Mouse (Mus musculus): ENCODE results near the gene Taf8. TPM values are rescaled to one million over a fixed set of nuclear protein-coding genes. Genes with fewer than 3 reads are reported as not detected.

Taf8 gene
- polyA plus RNA-seq, 1 experiment from 2014 or later: 18.0 TPM

DNA sequence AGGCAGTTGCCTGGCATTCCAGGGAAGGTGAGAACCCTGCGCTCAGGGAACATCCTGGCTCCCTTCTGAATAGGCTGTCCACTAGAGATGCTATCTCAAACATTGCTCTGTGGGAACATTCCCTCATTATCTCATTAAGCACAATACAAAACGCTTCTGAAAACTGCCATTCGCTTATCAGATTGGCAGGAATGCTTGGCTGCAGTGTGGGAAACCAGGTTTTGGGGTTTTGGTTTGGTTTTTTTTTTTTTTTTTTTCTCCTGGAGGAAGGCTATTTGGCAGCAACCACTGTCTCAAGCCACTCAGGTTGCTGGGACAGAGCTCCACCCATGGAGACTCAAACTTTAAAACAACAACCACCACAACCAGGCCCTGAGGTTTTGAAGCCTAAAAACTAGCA lies 22.2 kb downstream of the Taf8 start:
- Histone ChIP-seq H3K36me3 (no peaks in the 10 kb centered on the region), H3K9me3 (replicated peaks) (no peaks in the 10 kb centered on the region), H3K4me1 (peaks cover 18% of the 10 kb centered on the region), H3K9ac (no peak overlapping the region), H3K4me2 (no peak overlapping the region), H3K27ac (no peak overlapping the region), H3K27me3 (replicated peaks) (no peaks in the 10 kb centered on the region), H3K4me3 (no peak overlapping the region)
- WGBS (ENCODE audit: insufficient replicate concordance): 33% methylated on average over 3 of the region's 3 CpGs
- ATAC-seq: no peak

- Histone ChIP-seq H3K27me3 (replicated peaks) (peaks cover 19% of the 10 kb centered on the region), H3K9ac (no peak overlapping the region), H3K4me2 (no peak overlapping the region), H3K4me1 (peaks cover 5% of the 10 kb centered on the region), H3K36me3 (no peaks in the 10 kb centered on the region), H3K4me3 (no peak overlapping the region), H3K9me3 (replicated peaks) (no peaks in the 10 kb centered on the region), H3K27ac (no peak overlapping the region)
- 57% methylated on average over 3 of the region's 3 CpGs for WGBS (ENCODE audit: insufficient replicate concordance)
- ATAC-seq: no peak
Measured at GRCm38 (mm10) chr17:47475714-47476113, 26.4 kb downstream of the Taf8 start.

- Histone ChIP-seq H3K4me2 (no peak overlapping the region), H3K4me1 (peaks cover 5% of the 10 kb centered on the region), H3K36me3 (no peaks in the 10 kb centered on the region), H3K27ac (no peak overlapping the region), H3K9ac (no peak overlapping the region), H3K27me3 (replicated peaks) (peaks cover 24% of the 10 kb centered on the region), H3K9me3 (replicated peaks) (no peaks in the 10 kb centered on the region), H3K4me3 (no peak overlapping the region)
- ATAC-seq: no peak
- 70% methylated on average over 4 of the region's 4 CpGs for WGBS (ENCODE audit: insufficient replicate concordance)
Measured at GRCm38 (mm10) chr17:47475181-47475580, 26.9 kb downstream of the Taf8 start.

DNA sequence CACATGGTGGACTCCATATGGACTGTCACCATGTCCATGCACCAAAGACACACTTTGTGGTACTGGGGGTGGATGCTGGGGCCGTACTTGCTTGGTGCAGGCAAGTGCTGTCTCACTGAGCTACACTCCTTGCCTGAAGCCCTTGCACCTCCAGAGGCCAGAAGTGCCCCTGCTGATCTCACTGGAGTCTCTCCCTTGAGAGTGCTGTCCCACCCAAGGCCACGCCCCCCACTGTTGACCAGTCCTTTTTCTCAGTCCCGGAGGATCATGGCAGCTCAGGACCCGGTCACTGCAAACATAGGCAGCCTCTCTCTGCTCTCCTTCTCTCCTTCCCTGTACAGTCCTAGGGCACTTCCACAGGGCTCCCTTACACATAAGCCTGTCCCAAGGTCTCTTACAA lies 27.8 kb downstream of the Taf8 start:
- no peak overlapping the region for H3K27ac ChIP-seq
- H3K4me1 ChIP-seq: peaks cover 5% of the 10 kb centered on the region
- H3K4me2 ChIP-seq: no peak overlapping the region
- no peak for ATAC-seq
- H3K4me3 ChIP-seq: no peak overlapping the region
- H3K9me3 ChIP-seq (replicated peaks): no peaks in the 10 kb centered on the region
- H3K36me3 ChIP-seq: no peaks in the 10 kb centered on the region
- peaks cover 33% of the 10 kb centered on the region for H3K27me3 ChIP-seq (replicated peaks)
- WGBS (ENCODE audit: insufficient replicate concordance): 62% methylated on average over 4 of the region's 4 CpGs
- no peak overlapping the region for H3K9ac ChIP-seq

GRCm38 (mm10) chr17:47473434-47473974 lies 28.6 kb downstream of the Taf8 start:
- no peak overlapping the region for H3K9ac ChIP-seq
- H3K9me3 ChIP-seq (replicated peaks): no peaks in the 10 kb centered on the region
- ATAC-seq: no peak
- H3K4me1 ChIP-seq: peaks cover 6% of the 10 kb centered on the region
- no peak overlapping the region for H3K4me3 ChIP-seq
- H3K27ac ChIP-seq: no peak overlapping the region; the same call in 1 of the 2 replicates
- H3K4me2 ChIP-seq: no peak overlapping the region
- 8% methylated on average over 8 of the region's 8 CpGs for WGBS (ENCODE audit: insufficient replicate concordance)
- peaks cover 41% of the 10 kb centered on the region for H3K27me3 ChIP-seq (replicated peaks)
- H3K36me3 ChIP-seq: no peaks in the 10 kb centered on the region

DNA sequence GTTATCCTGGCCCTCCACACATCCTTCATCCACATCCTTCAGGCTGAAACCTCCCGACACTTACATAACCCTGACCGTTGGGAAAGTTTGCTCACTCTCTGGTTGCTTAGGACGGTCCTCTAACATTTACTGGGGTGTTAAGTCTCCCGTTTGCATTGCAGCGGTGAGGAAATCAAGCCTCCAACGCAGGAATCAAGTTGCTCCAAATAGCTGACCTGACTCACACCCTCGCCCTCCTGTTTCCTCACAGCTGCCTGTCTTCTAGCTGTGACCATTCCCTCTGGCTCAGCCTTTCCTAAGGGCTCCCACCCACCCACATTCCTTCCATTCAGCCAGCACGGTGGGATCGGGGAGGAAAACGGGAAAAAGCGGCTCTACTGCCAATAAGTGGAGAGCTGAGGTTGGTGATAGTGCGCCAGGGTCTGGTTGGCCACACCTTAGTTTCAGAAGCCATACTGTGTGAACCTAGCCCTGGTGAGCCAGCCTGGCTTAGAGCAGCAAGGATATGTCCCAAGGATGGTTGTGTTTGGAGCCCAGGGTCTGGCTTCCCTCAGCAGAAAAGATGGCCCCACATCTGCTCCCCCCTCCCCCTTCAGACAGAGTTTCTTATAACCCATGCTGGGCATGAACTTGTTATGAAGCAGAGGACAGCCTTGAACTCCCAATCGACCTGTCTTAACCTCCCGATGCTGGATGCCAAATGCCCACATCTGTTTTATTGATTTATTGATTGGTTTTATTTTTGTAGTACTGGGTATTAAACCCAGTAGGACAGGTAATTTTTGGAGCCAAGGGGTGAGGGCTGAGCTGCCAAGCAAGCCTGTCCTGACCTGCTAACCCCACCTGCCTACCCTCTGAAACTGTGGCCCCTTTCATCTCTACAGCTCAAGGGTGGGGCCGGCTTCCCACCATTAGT lies 29.4 kb downstream of the Taf8 start:
- Histone ChIP-seq H3K9me3 (replicated peaks) (no peaks in the 10 kb centered on the region), H3K4me1 (peaks cover 12% of the 10 kb centered on the region), H3K36me3 (no peaks in the 10 kb centered on the region), H3K27ac (no peak overlapping the region; the same call in 1 of the 2 replicates), H3K27me3 (replicated peaks) (peaks cover 49% of the 10 kb centered on the region), H3K4me2 (no peak overlapping the region), H3K9ac (no peak overlapping the region), H3K4me3 (no peak overlapping the region)
- WGBS (ENCODE audit: insufficient replicate concordance): 28% methylated on average over 15 of the region's 15 CpGs
- no peak for ATAC-seq

DNA sequence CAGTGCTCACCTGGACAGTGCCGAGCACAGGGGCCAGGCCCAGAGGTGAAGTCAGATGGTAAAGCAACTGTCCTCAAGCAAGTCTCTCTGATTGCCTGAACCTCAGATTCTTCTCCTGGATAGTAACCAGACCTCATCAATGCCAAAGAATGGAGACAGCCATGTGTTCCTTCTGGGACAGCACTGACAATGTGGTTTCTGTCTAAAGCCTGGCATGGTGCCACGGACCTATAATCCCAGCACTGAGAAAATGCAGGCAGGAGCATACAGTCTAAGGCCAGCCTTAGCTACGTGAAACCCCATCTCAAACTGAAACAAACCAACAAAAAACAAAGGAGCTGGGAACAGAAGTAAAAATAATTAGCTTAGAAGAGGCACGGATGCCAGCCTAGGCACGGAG lies 31.4 kb downstream of the Taf8 start:
- 73% methylated on average over 5 of the region's 5 CpGs for WGBS (ENCODE audit: insufficient replicate concordance)
- no peak for ATAC-seq
- H3K27me3 ChIP-seq (replicated peaks): peaks cover 68% of the 10 kb centered on the region
- H3K4me3 ChIP-seq: no peak overlapping the region
- H3K27ac ChIP-seq: no peak overlapping the region
- no peak overlapping the region for H3K9ac ChIP-seq
- no peaks in the 10 kb centered on the region for H3K36me3 ChIP-seq
- H3K9me3 ChIP-seq (replicated peaks): no peaks in the 10 kb centered on the region
- H3K4me1 ChIP-seq: peaks cover 19% of the 10 kb centered on the region
- H3K4me2 ChIP-seq: no peak overlapping the region

DNA sequence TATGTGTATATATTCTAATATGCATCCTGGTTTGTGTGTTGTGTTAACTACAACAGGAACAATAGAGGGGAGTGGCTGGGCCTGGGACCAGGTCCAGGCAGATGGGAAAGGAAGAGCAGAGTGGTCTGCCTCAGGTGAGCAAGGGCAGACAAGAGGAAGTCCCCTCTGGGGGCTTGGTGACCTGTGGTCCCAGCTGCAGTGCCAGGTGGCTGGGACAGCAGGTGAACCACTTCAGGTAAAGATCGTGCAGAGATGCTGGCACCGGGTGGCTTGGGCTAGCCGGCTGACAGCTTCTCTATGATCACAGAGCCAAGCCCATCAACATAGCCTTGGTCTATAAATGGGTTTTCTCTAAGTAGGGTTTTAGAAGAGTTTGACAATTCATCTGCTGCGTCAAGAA lies 32.0 kb downstream of the Taf8 start:
- no peaks in the 10 kb centered on the region for H3K9me3 ChIP-seq (replicated peaks)
- peaks cover 72% of the 10 kb centered on the region for H3K27me3 ChIP-seq (replicated peaks)
- 81% methylated on average over 4 of the region's 4 CpGs for WGBS (ENCODE audit: insufficient replicate concordance)
- ATAC-seq: no peak
- H3K4me2 ChIP-seq: no peak overlapping the region
- H3K4me1 ChIP-seq: peaks cover 21% of the 10 kb centered on the region
- H3K36me3 ChIP-seq: no peaks in the 10 kb centered on the region
- H3K4me3 ChIP-seq: no peak overlapping the region
- no peak overlapping the region for H3K27ac ChIP-seq
- no peak overlapping the region for H3K9ac ChIP-seq

- Histone ChIP-seq H3K27me3 (replicated peaks) (peaks cover 77% of the 10 kb centered on the region), H3K4me1 (peaks cover 21% of the 10 kb centered on the region), H3K4me2 (no peak overlapping the region), H3K36me3 (no peaks in the 10 kb centered on the region), H3K27ac (no peak overlapping the region), H3K9me3 (replicated peaks) (no peaks in the 10 kb centered on the region), H3K4me3 (no peak overlapping the region), H3K9ac (no peak overlapping the region)
- no peak for ATAC-seq
- 63% methylated on average over 4 of the region's 4 CpGs for WGBS (ENCODE audit: insufficient replicate concordance)
Measured at GRCm38 (mm10) chr17:47469642-47470041, 32.5 kb downstream of the Taf8 start.

DNA sequence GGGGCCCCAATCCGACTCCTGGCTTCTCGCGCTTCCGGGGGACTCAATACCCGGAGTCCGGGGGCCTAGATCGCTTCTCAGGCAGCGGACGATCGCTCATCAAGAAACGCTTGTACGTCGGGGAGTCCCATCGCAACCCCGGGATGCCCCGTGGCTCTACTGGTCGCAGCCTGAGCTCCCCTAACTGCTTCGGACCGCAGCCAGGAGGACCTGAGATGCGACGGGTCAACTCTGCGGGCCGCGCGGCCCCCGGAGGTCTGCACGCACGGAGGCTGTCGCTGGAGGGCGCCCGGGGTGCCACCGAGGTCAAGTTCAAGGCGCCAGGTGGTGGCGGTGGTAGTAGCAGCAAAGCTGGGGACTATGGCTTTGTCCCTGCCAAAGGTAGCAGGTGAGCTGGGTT lies 33.6 kb downstream of the Taf8 start:
- H3K9me3 ChIP-seq (replicated peaks): no peaks in the 10 kb centered on the region
- H3K9ac ChIP-seq: no peak overlapping the region
- peaks cover 85% of the 10 kb centered on the region for H3K27me3 ChIP-seq (replicated peaks)
- peaks cover 25% of the 10 kb centered on the region for H3K4me1 ChIP-seq
- H3K4me2 ChIP-seq: peak overlapping the region; percentile 58
- no peak for ATAC-seq
- no peak overlapping the region for H3K27ac ChIP-seq
- H3K36me3 ChIP-seq: no peaks in the 10 kb centered on the region
- H3K4me3 ChIP-seq: peak overlapping the region; percentile 30
- WGBS (ENCODE audit: insufficient replicate concordance): 15% methylated on average over 34 of the region's 34 CpGs

GRCm38 (mm10) chr17:47468063-47468462 lies 34.0 kb downstream of the Taf8 start:
- Histone ChIP-seq H3K9me3 (replicated peaks) (no peaks in the 10 kb centered on the region), H3K36me3 (no peaks in the 10 kb centered on the region), H3K4me3 (peak overlapping the region; percentile 30), H3K27me3 (replicated peaks) (peaks cover 82% of the 10 kb centered on the region), H3K4me2 (peak overlapping the region; percentile 58), H3K4me1 (peaks cover 21% of the 10 kb centered on the region), H3K9ac (no peak overlapping the region), H3K27ac (no peak overlapping the region)
- ATAC-seq: no peak
- WGBS (ENCODE audit: insufficient replicate concordance): 30% methylated on average over 14 of the region's 14 CpGs

- ATAC-seq: no peak
- peak overlapping the region; percentile 58 for H3K4me2 ChIP-seq
- H3K9me3 ChIP-seq (replicated peaks): no peaks in the 10 kb centered on the region
- WGBS (ENCODE audit: insufficient replicate concordance): 59% methylated on average over 11 of the region's 11 CpGs
- no peak overlapping the region for H3K9ac ChIP-seq
- H3K36me3 ChIP-seq: no peaks in the 10 kb centered on the region
- peaks cover 78% of the 10 kb centered on the region for H3K27me3 ChIP-seq (replicated peaks)
- H3K4me3 ChIP-seq: no peak overlapping the region
- peaks cover 25% of the 10 kb centered on the region for H3K4me1 ChIP-seq
- no peak overlapping the region for H3K27ac ChIP-seq
Measured at GRCm38 (mm10) chr17:47467659-47468058, 34.4 kb downstream of the Taf8 start.

All from liver, embryonic 12.5 days (tissue).